Mouse (Mus musculus): ENCODE results near the gene Car14.

Gene Car14

DNA sequence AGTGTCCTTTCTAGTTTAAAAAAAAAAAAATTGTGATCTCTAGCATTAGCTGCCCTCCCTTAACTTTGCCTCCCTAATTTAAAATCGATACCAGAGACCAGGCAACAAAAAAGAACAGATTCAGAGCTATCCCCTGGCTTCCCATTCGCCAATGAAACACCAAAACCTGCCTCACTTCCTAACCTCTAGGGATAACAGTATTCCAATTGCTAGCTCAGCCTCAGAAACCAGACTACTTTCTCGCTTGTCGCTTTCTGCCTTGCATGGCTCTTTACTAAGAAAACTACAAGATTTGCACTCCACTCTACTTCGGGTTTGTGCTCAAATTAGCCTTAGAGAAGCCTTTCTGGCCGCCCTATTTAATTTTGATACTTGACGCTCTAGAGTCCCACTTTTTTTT is 48.4 kb downstream of the Car14 start:
- no peak for DNase-seq (ENCODE audit: low read depth, low spot score)

DNA sequence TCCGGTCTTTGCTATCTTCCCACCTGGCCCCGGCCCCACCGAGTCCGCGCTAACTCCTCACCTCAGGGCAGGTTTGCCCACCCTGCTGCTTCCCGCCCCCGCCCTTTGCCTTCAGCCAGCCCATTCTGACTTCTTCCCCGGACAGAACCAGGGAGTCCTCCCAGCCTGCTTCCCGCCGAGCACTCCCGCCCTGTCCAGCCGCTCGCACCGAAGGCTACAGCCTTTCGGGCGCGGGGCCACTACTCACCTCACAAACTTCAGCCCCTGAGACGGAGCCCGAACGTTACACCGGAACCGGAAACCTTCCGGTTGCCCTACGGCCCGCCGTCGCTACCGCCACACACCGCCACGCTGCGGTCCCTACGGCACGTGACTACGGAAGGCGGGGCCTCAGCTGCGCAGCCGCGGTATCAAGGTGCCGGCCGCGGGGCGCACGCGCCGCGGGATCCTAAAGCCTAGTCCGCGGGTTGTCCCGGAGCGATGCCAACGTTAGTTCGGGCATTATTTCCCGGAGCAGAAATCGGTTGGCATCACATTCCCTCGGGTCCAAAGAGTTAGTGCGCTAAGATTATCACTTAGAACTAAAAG is 48.9 kb downstream of the Car14 start, which contains the start of gene Prpf3:
Gene Prpf3 (minus strand): TSS at position 384 of the 588 bp plus-strand sequence.
- DNase-seq (ENCODE audit: low read depth, low spot score) = peak; percentile 87

DNA sequence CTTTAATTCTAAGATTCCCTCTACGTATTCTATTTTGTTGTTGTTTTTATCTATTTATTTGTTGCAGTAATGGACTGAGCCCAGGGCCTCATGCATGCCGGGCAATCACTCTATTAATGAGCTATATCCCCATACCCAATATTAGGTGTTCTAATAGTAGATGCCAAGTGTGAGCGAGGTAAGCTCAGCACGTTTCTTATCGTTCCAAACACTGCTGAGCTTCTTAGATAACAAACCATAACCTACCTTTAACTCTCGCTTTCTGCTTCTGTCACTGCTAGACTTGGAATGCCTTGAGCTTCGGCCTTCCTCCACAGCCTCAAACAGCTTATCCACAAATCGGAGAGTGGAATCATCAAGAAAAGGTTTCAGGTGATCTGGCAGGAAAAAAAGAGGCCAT is 53.2 kb downstream of the Car14 start:
- DNase-seq (ENCODE audit: low read depth, low spot score) = no peak

DNA sequence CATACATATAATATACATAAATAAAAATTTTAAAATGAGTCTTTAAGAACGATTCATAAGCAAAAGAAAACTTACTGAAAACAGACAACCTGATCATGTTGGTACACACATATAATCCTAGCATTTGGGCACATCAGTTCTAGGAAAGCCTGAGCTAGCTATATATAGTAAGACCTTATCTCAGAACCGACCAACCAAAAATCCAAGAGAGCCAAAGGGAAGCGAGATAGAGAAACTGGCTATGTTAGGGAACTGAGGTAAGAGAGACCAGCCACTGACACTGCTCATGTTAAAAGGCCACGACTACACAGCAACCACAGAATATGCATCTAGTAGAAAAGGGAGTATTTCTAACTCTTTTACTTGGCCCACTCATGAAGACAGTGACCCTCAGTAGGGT is 53.9 kb downstream of the Car14 start:
- DNase-seq (ENCODE audit: low read depth, low spot score) = no peak

Measured in embryo, embryonic 11.5 days (tissue).